Mouse (Mus musculus): Measurements from ENCODE around the gene Ccnjl. TPM values are rescaled to one million over a fixed set of nuclear protein-coding genes. Genes with fewer than 3 reads are reported as not detected.

Gene Ccnjl
- polyA plus RNA-seq, 1 experiment: 1.7 TPM

DNA sequence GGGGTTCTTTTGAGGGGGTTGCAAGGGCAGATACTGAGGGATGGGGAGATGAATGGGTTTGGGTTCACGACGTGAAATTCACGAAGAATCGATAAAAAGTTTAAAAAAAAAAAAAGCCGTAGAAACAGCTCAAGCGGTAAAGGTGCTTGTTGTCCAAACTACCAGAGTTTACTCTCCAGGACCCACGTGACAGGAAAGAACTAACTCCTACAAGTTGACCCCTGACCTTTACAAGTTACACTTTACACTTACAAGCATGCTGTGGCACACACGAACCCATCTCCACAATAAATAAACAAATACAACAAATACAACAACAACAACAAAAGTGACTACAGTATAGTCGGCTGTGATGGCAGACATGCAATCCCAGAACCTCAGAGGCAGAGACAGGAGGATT, 103.1 kb downstream of the Ccnjl start:
- peaks cover 11% of the 10 kb centered on the region for H3K4me1 ChIP-seq (ENCODE audit: control insufficient read depth, insufficient read depth, low read length)
- H3K4me3 ChIP-seq (ENCODE audit: insufficient read depth, low read length): no peak overlapping the region
- no peak overlapping the region for H3K27ac ChIP-seq (ENCODE audit: insufficient read depth, low read length)
- TF ChIP-seq CTCF (IDR thresholded peaks at IDR 0.05; ENCODE audit: extremely low read depth, insufficient read depth, low read length) (no peak), POLR2A (IDR thresholded peaks at IDR 0.05; ENCODE audit: extremely low read depth, insufficient read depth, low read length) (no peak)

DNA sequence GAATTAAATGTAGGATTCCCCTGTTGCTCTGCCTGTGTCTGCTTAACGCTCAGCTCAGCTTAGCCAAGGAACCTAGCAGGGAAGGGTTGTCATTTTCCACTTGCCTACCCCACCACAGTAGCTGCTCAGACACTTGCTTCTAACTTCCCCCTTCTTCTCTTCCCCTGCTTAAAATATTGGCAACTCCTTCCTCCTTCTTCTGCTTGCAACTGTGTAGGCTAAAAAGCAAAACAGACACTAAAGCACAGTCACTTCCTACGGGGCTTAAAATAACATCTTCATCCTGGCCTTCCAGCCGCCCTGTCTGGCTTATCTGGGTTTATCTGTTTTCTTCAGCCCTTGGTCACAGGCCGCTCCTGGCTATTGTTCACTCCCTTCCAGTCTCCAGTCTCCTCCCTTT, 104.0 kb downstream of the Ccnjl start:
- Histone ChIP-seq H3K4me1 (ENCODE audit: control insufficient read depth, insufficient read depth, low read length) (peaks cover 11% of the 10 kb centered on the region), H3K27ac (ENCODE audit: insufficient read depth, low read length) (0 out of 2 replicates have a peak overlapping the region, but pooled peaks have one; percentile 62), H3K4me3 (ENCODE audit: insufficient read depth, low read length) (no peak overlapping the region)
- no peak for TF ChIP-seq CTCF (IDR thresholded peaks at IDR 0.05; ENCODE audit: extremely low read depth, insufficient read depth, low read length)
- TF ChIP-seq POLR2A (IDR thresholded peaks at IDR 0.05; ENCODE audit: extremely low read depth, insufficient read depth, low read length): 0 out of 2 replicates have a peak, but pooled peaks have one; percentile 22

DNA sequence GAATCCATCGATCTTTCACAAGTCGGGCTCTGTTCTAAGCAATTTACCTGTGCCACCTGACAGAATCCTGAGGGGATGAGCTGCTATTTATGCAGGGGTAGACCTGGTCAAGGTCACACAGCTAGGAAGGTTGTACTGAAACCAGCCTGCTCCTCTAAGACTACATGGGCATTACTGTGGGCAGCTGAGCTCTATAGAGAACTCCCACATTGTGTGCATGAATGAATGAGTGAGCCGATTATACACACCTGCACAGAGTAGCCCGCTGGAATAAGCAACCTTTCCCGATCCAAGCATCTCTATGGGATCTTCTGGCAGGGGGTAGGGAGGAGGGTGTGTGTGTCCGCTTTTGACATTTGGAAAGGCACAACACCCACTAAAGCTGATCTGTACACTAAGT, 104.6 kb downstream of the Ccnjl start:
- Histone ChIP-seq H3K4me3 (ENCODE audit: insufficient read depth, low read length) (no peak overlapping the region), H3K4me1 (ENCODE audit: control insufficient read depth, insufficient read depth, low read length) (peaks cover 11% of the 10 kb centered on the region), H3K27ac (ENCODE audit: insufficient read depth, low read length) (peak overlapping the region; percentile 36; the same call in 1 of the 2 replicates)
- TF ChIP-seq CTCF (IDR thresholded peaks at IDR 0.05; ENCODE audit: extremely low read depth, insufficient read depth, low read length): no peak
- no peak for TF ChIP-seq POLR2A (IDR thresholded peaks at IDR 0.05; ENCODE audit: extremely low read depth, insufficient read depth, low read length)

DNA sequence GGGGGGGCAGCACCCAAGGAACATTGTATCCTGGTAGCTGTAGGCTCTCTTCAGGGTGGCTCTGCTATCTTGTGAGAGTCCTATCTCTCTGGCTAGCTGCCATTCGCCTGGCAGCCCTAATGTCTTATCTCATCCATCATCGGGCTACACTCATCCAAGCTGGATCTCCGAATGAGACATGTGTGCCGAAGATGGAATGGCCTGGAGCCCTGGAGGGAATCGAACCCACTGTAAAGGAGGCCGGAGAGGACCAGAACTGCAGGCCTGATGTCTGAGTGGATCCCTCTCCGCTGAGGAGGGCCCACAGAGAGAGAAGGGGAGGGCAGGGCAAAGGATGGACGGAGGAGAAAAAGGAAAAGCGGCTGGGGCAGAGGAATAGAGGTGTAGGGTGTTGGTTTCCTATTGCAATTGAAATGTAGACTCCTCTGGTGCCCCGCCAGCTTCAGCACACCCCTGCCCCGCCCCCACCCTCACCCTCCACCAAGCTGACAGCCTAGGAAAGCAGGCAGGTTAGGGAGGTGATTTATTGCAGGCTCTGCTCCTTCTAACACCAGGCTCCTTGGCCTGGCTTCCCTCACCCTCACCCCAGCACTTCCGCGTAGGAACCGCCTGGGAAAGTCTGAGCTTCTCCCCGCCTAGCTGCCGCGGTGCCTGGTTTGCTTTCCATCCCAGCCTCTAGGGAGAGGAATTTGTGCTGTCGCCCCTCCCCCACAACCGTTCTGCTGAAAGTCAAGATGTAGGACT, 105.2 kb downstream of the Ccnjl start:
- H3K27ac ChIP-seq (ENCODE audit: insufficient read depth, low read length): peak overlapping the region; percentile 79; the same call in 1 of the 2 replicates
- no peak for TF ChIP-seq CTCF (IDR thresholded peaks at IDR 0.05; ENCODE audit: extremely low read depth, insufficient read depth, low read length)
- no peak for TF ChIP-seq POLR2A (IDR thresholded peaks at IDR 0.05; ENCODE audit: extremely low read depth, insufficient read depth, low read length)
- H3K4me3 ChIP-seq (ENCODE audit: insufficient read depth, low read length): no peak overlapping the region
- peaks cover 11% of the 10 kb centered on the region for H3K4me1 ChIP-seq (ENCODE audit: control insufficient read depth, insufficient read depth, low read length)

Other genes with a start within 250 kb of the Ccnjl start
- gene Pttg1, start 102.5 kb upstream of the Ccnjl start, polyA plus RNA-seq (2012; rRNA removed): 98.8 and 109 TPM in 2 replicates
- gene Slu7, start 95.0 kb upstream of the Ccnjl start, polyA plus RNA-seq (2012; rRNA removed): 20.1 and 20.9 TPM in 2 replicates
- gene C1qtnf2, start 54.5 kb upstream of the Ccnjl start, polyA plus RNA-seq (2012; rRNA removed): 2.1 and 3.7 TPM in 2 replicates
- gene 4933415A04Rik, start 58.3 kb downstream of the Ccnjl start, polyA plus RNA-seq (2012; rRNA removed): 0.38 and 0.40 TPM in 2 replicates
- 0.28 TPM in 1 of 2 replicates, not detected in the other for gene Fabp6, start 72.8 kb downstream of the Ccnjl start, polyA plus RNA-seq (2012; rRNA removed)
- 36.2 and 37.2 TPM in 2 replicates for gene Pwwp2a, start 153.2 kb downstream of the Ccnjl start, polyA plus RNA-seq (2012; rRNA removed)
- gene Ttc1, start 219.2 kb downstream of the Ccnjl start, polyA plus RNA-seq (2012; rRNA removed): 52.0 and 53.8 TPM in 2 replicates

Data from cortical plate, adult 2 months (tissue).